Mouse (Mus musculus) bone marrow macrophage, adult 2 months (primary cell): ENCODE measurements around the gene Cd8b1. TPM values are rescaled to one million over a fixed set of nuclear protein-coding genes. Genes with fewer than 3 reads are reported as not detected.

Source experiments
- H3K27ac ChIP-seq: 2 replicates; pipeline ENCODE4 v1.5.1; 2012; ENCODE audit warnings: low read depth, low read length; ENCODE audit not compliant: insufficient read depth
- H3K4me1 ChIP-seq: 2 replicates; pipeline ENCODE4 v1.6.1; 2012; ENCODE audit warnings: low read length; ENCODE audit not compliant: control insufficient read depth, insufficient read depth
- H3K4me3 ChIP-seq: 2 replicates; pipeline ENCODE4 v1.5.1; 2012; ENCODE audit warnings: mild to moderate bottlenecking, low read length, moderate library complexity; ENCODE audit not compliant: insufficient read depth
- CTCF ChIP-seq: IDR thresholded peaks from 2 replicates; pipeline ENCODE4 v1.5.1; 2012; ENCODE audit warnings: low read depth, mild to moderate bottlenecking, low read length, moderate library complexity
- POLR2A ChIP-seq: IDR thresholded peaks from 2 replicates; pipeline ENCODE4 v1.6.1; 2012; ENCODE audit warnings: mild to moderate bottlenecking, low read depth, low read length, borderline replicate concordance
- polyA plus RNA-seq: library from polyadenylated mRNA; stranded (reverse); fragments of >200 nt; gene quantifications from 2 replicates; pipeline ENCODE4 v1.2.4, GENCODE M21; 2012; ENCODE audit not compliant: missing spikeins, insufficient read depth, insufficient read length

Cd8b1 gene
- not detected in 2 replicates for polyA plus RNA-seq

DNA sequence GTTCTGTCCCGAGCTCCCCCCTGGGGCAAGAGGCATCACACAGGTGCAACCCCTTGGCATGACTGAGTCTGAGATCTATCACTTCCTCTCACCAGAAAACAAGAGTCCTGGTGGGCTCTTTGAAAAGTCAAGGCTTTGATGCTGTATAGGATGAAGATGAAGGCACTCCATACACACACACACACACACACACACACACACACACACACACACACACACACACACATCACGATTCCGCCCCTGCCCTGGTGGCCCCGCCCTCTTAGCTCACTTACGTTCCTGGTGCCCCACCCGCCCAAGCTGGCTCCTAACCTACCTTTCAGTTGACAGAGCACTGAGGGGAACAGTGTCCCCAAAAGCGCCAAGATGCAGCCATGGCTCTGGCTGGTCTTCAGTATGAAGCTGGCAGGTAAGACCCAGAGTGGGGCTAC lies at the start of gene Cd8b1:
Gene Cd8b1 (plus strand): TSS at position 298 of the 431 bp plus-strand sequence.
- TF ChIP-seq POLR2A = no peak
- no peak within 1 kb of the TSS for H3K27ac ChIP-seq
- H3K4me1 ChIP-seq = no peaks in the 10 kb centered on the region
- no peak within 1 kb of the TSS for H3K4me3 ChIP-seq

GRCm38 (mm10) chr6:71273715-71274114 lies 48.9 kb upstream of the Cd8b1 start:
- H3K27ac ChIP-seq = no peak overlapping the region
- no peak overlapping the region for H3K4me3 ChIP-seq
- peaks cover 15% of the 10 kb centered on the region for H3K4me1 ChIP-seq
- TF ChIP-seq CTCF (no peak), POLR2A (no peak)

DNA sequence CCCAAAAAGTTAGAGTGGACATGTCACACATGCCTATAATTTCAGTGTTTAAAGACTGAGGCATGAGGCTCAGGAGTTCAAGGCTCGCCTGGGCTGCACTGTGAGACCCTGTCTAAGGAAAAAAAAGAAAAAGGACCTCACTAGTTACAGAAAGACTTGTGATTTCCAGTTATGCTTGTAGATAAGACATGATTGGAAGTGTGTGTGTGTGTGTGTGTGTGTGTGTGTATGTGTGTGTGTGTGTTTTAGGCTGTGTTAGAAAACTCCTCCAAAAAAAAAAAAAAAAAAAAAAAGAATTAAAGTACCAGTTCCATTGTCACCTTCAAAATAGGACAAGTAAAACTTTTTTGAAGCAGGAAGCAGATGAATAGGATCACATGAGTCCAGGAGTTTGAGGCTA lies 48.0 kb upstream of the Cd8b1 start:
- Histone ChIP-seq H3K4me3 (no peak overlapping the region), H3K4me1 (peaks cover 14% of the 10 kb centered on the region), H3K27ac (no peak overlapping the region)
- no peak for TF ChIP-seq CTCF
- TF ChIP-seq POLR2A = no peak

GRCm38 (mm10) chr6:71279418-71279817 lies 43.2 kb upstream of the Cd8b1 start:
- TF ChIP-seq POLR2A = no peak
- no peak for TF ChIP-seq CTCF
- H3K27ac ChIP-seq = no peak overlapping the region
- H3K4me1 ChIP-seq = peaks cover 4% of the 10 kb centered on the region
- no peak overlapping the region for H3K4me3 ChIP-seq

- H3K4me1 ChIP-seq = no peaks in the 10 kb centered on the region
- no peak overlapping the region for H3K4me3 ChIP-seq
- H3K27ac ChIP-seq = no peak overlapping the region
- no peak for TF ChIP-seq POLR2A
- no peak for TF ChIP-seq CTCF
Observed at GRCm38 (mm10) chr6:71293509-71293908, 29.1 kb upstream of the Cd8b1 start.

- no peaks in the 10 kb centered on the region for H3K4me1 ChIP-seq
- TF ChIP-seq POLR2A (no peak), CTCF (no peak)
- H3K4me3 ChIP-seq = no peak overlapping the region
- H3K27ac ChIP-seq = no peak overlapping the region
Observed at GRCm38 (mm10) chr6:71295303-71295702, 27.3 kb upstream of the Cd8b1 start.

GRCm38 (mm10) chr6:71298051-71298450 lies 24.5 kb upstream of the Cd8b1 start:
- Histone ChIP-seq H3K4me3 (no peak overlapping the region), H3K4me1 (no peaks in the 10 kb centered on the region), H3K27ac (no peak overlapping the region)
- TF ChIP-seq CTCF (no peak), POLR2A (no peak)

- Histone ChIP-seq H3K4me3 (no peak overlapping the region), H3K27ac (no peak overlapping the region), H3K4me1 (no peaks in the 10 kb centered on the region)
- TF ChIP-seq CTCF = peak; percentile 53
- no peak for TF ChIP-seq POLR2A
Observed at GRCm38 (mm10) chr6:71298751-71299150, 23.8 kb upstream of the Cd8b1 start.

DNA sequence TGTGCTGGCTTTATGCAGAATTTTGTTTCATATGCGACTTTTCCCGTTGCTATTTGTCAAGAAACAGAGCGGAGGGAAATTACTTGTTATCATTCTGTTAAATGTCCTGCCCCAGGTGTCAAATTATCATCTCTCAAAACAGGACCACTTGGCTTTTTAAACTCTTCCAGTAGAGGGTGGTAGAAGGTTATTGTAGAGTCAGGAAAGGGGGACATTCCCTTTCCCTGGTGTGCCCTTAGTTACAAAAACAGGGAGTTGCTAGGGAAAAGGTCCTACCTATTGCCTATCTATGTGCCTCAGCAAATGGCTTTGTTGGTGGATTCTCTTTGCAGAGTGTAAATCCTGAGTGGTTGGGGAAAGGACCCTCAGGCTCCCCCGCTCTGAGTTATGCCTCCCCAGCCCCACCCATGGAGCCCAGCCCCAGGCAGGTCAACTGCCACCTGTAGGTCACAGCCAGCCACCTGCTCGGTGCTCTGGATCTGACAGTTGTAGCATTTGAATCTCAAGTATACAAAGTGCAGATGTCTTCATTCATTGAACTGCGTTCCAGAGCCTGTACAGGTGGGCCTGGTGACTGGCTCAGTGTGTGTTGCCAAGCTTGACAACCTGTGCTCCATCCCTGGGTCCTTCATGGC lies 20.4 kb upstream of the Cd8b1 start:
- Histone ChIP-seq H3K4me3 (no peak overlapping the region), H3K27ac (no peak overlapping the region), H3K4me1 (no peaks in the 10 kb centered on the region)
- no peak for TF ChIP-seq POLR2A
- TF ChIP-seq CTCF = no peak

DNA sequence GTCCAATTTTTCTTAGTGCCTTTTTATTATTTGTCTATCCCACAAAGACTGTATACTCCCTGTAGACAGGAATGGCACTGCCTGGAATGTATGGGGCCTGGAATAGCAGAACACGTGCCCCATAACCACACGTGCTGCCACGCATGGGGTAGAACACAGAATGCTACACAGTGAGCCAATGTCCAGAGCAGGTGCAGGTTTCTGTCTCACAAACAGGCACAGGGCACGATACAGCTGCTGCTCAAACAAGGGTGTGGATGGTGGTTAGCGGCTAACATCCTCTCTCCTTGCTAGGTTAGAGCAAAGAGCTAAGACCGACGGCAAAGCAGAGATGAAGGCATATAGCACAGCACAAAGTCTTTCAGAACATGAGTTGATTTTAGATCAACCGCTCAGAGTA lies 15.1 kb upstream of the Cd8b1 start:
- Histone ChIP-seq H3K4me3 (no peak overlapping the region), H3K4me1 (no peaks in the 10 kb centered on the region), H3K27ac (no peak overlapping the region)
- TF ChIP-seq CTCF (no peak), POLR2A (no peak)
